In genomic region chr11:120832962-120833361, GRCm38 (mm10) we compare ENCODE assay signal across 7 mouse cellular contexts. TPM values are rescaled to one million over a fixed set of nuclear protein-coding genes. Genes with fewer than 3 reads are reported as not detected.
DNase-seq lines count a peak whose midpoint lies in the region; ATAC-seq and TF ChIP-seq lines count a peak whose summit lies in the region.
"Not testable (repeated sequence)": the region's sequence is repeated elsewhere in the genome, so short reads cannot be mapped to it uniquely, and the experiment has no call there.

No protein-coding gene starts in this region.

- not testable (repeated sequence) for ATAC-seq in embryonic facial prominence, embryonic 12.5 days (ENCODE audit: insufficient number of reproducible peaks, insufficient read depth, low FRiP score, low TSS enrichment); forebrain, embryonic 15.5 days (replicated peaks); hindbrain, embryonic 14.5 days (ENCODE audit: low FRiP score); intestine, postnatal 0 days; midbrain, postnatal 0 days (ENCODE audit: low FRiP score)
- peak; percentile 33; the same call in 1 of the 2 replicates for ATAC-seq in liver, embryonic 16.5 days (ENCODE audit: low read depth)

- DNase-seq in hindbrain, embryonic 14.5 days (ENCODE audit: low spot score); midbrain, embryonic 10.5 days (ENCODE audit: low spot score); midbrain, postnatal 0 days (ENCODE audit: low spot score): not testable (repeated sequence)

- H3K4me3 ChIP-seq in embryonic facial prominence, embryonic 12.5 days; forebrain, embryonic 15.5 days; hindbrain, embryonic 14.5 days (replicated peaks; ENCODE audit: low read length); intestine, postnatal 0 days (ENCODE audit: low read depth, low read length); liver, embryonic 16.5 days (ENCODE audit: low read depth, low read length); midbrain, embryonic 10.5 days; midbrain, postnatal 0 days (ENCODE audit: low read depth, low read length): not testable (repeated sequence)

- not testable (repeated sequence) for H3K9ac ChIP-seq in embryonic facial prominence, embryonic 12.5 days; forebrain, embryonic 15.5 days (replicated peaks); hindbrain, embryonic 14.5 days; intestine, postnatal 0 days (ENCODE audit: low read depth, low read length); liver, embryonic 16.5 days (ENCODE audit: low read depth, low read length); midbrain, postnatal 0 days (replicated peaks; ENCODE audit: low read length, poor library complexity, severe bottlenecking)

- H3K36me3 ChIP-seq in embryonic facial prominence, embryonic 12.5 days, result peaks cover 12% of the 10 kb centered on the region; the same call in 1 of the 2 replicates
- not testable (repeated sequence) for H3K36me3 ChIP-seq in forebrain, embryonic 15.5 days; hindbrain, embryonic 14.5 days (replicated peaks; ENCODE audit: control insufficient read depth, insufficient read depth); intestine, postnatal 0 days (ENCODE audit: control insufficient read depth, insufficient read depth); liver, embryonic 16.5 days (ENCODE audit: control insufficient read depth, insufficient read depth); midbrain, embryonic 10.5 days; midbrain, postnatal 0 days (ENCODE audit: insufficient read depth, low read length)

- WGBS in embryonic facial prominence, embryonic 12.5 days, result 91% methylated on average over 5 of the region's 5 CpGs
- 86% methylated on average over 5 of the region's 5 CpGs for WGBS in forebrain, embryonic 15.5 days
- WGBS in hindbrain, embryonic 14.5 days, result 93% methylated on average over 5 of the region's 5 CpGs
- 78% methylated on average over 5 of the region's 5 CpGs for WGBS in intestine, postnatal 0 days
- WGBS in liver, embryonic 16.5 days (ENCODE audit: insufficient replicate concordance), result 50% methylated on average over 5 of the region's 5 CpGs
- 93% methylated on average over 5 of the region's 5 CpGs for WGBS in midbrain, embryonic 10.5 days
- WGBS in midbrain, postnatal 0 days, result 92% methylated on average over 5 of the region's 5 CpGs

- H3K27me3 ChIP-seq in embryonic facial prominence, embryonic 12.5 days; forebrain, embryonic 15.5 days; hindbrain, embryonic 14.5 days (ENCODE audit: control insufficient read depth, insufficient read depth, low read length); intestine, postnatal 0 days (replicated peaks; ENCODE audit: control insufficient read depth, insufficient read depth, low read length); liver, embryonic 16.5 days (ENCODE audit: control insufficient read depth, insufficient read depth, low read depth, low read length); midbrain, embryonic 10.5 days (ENCODE audit: low read depth, poor library complexity, severe bottlenecking); midbrain, postnatal 0 days (ENCODE audit: insufficient read depth, low read length): not testable (repeated sequence)

- H3K4me2 ChIP-seq in embryonic facial prominence, embryonic 12.5 days (replicated peaks); forebrain, embryonic 15.5 days (replicated peaks); hindbrain, embryonic 14.5 days (replicated peaks); intestine, postnatal 0 days (replicated peaks; ENCODE audit: low read depth); liver, embryonic 16.5 days (ENCODE audit: low read depth, low read length); midbrain, postnatal 0 days (ENCODE audit: low read depth, low read length, poor library complexity, severe bottlenecking): not testable (repeated sequence)

- TF ChIP-seq CTCF in intestine, postnatal 0 days (IDR thresholded peaks at IDR 0.05; ENCODE audit: low read depth); midbrain, postnatal 0 days (IDR thresholded peaks at IDR 0.05): not testable (repeated sequence)

- H3K4me1 ChIP-seq in embryonic facial prominence, embryonic 12.5 days; hindbrain, embryonic 14.5 days (replicated peaks; ENCODE audit: control insufficient read depth, insufficient read depth, low read length); intestine, postnatal 0 days (replicated peaks; ENCODE audit: control insufficient read depth, insufficient read depth, low read length); midbrain, postnatal 0 days (ENCODE audit: insufficient read depth, low read length): not testable (repeated sequence)
- peaks cover 13% of the 10 kb centered on the region for H3K4me1 ChIP-seq in forebrain, embryonic 15.5 days
- H3K4me1 ChIP-seq in liver, embryonic 16.5 days (ENCODE audit: control insufficient read depth, low read depth, low read length), result peaks cover 11% of the 10 kb centered on the region
- peaks cover 33% of the 10 kb centered on the region for H3K4me1 ChIP-seq in midbrain, embryonic 10.5 days

- H3K9me3 ChIP-seq in embryonic facial prominence, embryonic 12.5 days; forebrain, embryonic 15.5 days; hindbrain, embryonic 14.5 days (ENCODE audit: control insufficient read depth, low read length); intestine, postnatal 0 days (ENCODE audit: control insufficient read depth); liver, embryonic 16.5 days (replicated peaks; ENCODE audit: control insufficient read depth, low read length); midbrain, embryonic 10.5 days (replicated peaks); midbrain, postnatal 0 days (ENCODE audit: low read length): not testable (repeated sequence)

- 0 out of 2 replicates have a peak overlapping the region, but pooled peaks have one; percentile 30 for H3K27ac ChIP-seq in embryonic facial prominence, embryonic 12.5 days
- H3K27ac ChIP-seq in forebrain, embryonic 15.5 days (replicated peaks), result peak overlapping the region; percentile 71
- peak overlapping the region; percentile 58; the same call in 1 of the 2 replicates for H3K27ac ChIP-seq in hindbrain, embryonic 14.5 days
- H3K27ac ChIP-seq in intestine, postnatal 0 days (ENCODE audit: low read depth, low read length), result peak overlapping the region; percentile 29; the same call in 1 of the 2 replicates
- not testable (repeated sequence) for H3K27ac ChIP-seq in liver, embryonic 16.5 days (ENCODE audit: low read length)
- peak overlapping the region; percentile 82 for H3K27ac ChIP-seq in midbrain, embryonic 10.5 days (replicated peaks)
- 0 out of 2 replicates have a peak overlapping the region, but pooled peaks have one; percentile 67 for H3K27ac ChIP-seq in midbrain, postnatal 0 days (ENCODE audit: low read depth, low read length)

RNA-seq across cellular contexts. Expression of gene Fasn, which starts 8.6 kb away (rescaled TPM):
- 74.2 and 77.0 TPM in 2 replicates for polyA plus RNA-seq in embryonic facial prominence, embryonic 12.5 days (2016; fragmentation: Nextera tagmentation; extraction: Ambion mirVana)
- 78.3 and 80.6 TPM in 2 replicates for polyA plus RNA-seq in forebrain, embryonic 15.5 days (2015; fragmentation: Nextera tagmentation; extraction: Ambion mirVana)
- 119 and 135 TPM in 2 replicates for polyA plus RNA-seq in hindbrain, embryonic 14.5 days (2014; fragmentation: Nextera tagmentation; extraction: Ambion mirVana)
- polyA plus RNA-seq in intestine, postnatal 0 days (2015; fragmentation: Nextera tagmentation; extraction: Ambion mirVana), result 10.1 and 11.3 TPM in 2 replicates
- 20.3 and 24.2 TPM in 2 replicates for polyA plus RNA-seq in liver, embryonic 16.5 days (2015; fragmentation: Nextera tagmentation; extraction: Ambion mirVana)
- polyA plus RNA-seq in midbrain, embryonic 10.5 days (2016; fragmentation: Nextera tagmentation; extraction: Ambion mirVana), result 118 and 131 TPM in 2 replicates
- 469 and 488 TPM in 2 replicates for total RNA-seq in midbrain, postnatal 0 days (2014; rRNA removed)
- 76.0 and 85.4 TPM in 2 replicates for polyA plus RNA-seq in midbrain, postnatal 0 days (2015; fragmentation: Nextera tagmentation; extraction: Ambion mirVana)

RNA-seq across cellular contexts. Expression of gene Dus1l, which starts 36.8 kb away (rescaled TPM):
- 66.1 and 70.5 TPM in 2 replicates for polyA plus RNA-seq in embryonic facial prominence, embryonic 12.5 days (2016; fragmentation: Nextera tagmentation; extraction: Ambion mirVana)
- 50.0 and 50.1 TPM in 2 replicates for polyA plus RNA-seq in forebrain, embryonic 15.5 days (2015; fragmentation: Nextera tagmentation; extraction: Ambion mirVana)
- 43.8 and 43.9 TPM in 2 replicates for polyA plus RNA-seq in hindbrain, embryonic 14.5 days (2014; fragmentation: Nextera tagmentation; extraction: Ambion mirVana)
- polyA plus RNA-seq in intestine, postnatal 0 days (2015; fragmentation: Nextera tagmentation; extraction: Ambion mirVana), result 45.5 and 48.5 TPM in 2 replicates
- 51.4 and 51.6 TPM in 2 replicates for polyA plus RNA-seq in liver, embryonic 16.5 days (2015; fragmentation: Nextera tagmentation; extraction: Ambion mirVana)
- 94.4 and 99.2 TPM in 2 replicates for polyA plus RNA-seq in midbrain, embryonic 10.5 days (2016; fragmentation: Nextera tagmentation; extraction: Ambion mirVana)
- total RNA-seq in midbrain, postnatal 0 days (2014; rRNA removed), result 46.4 and 52.3 TPM in 2 replicates
- 38.4 and 41.6 TPM in 2 replicates for polyA plus RNA-seq in midbrain, postnatal 0 days (2015; fragmentation: Nextera tagmentation; extraction: Ambion mirVana)

RNA-seq across cellular contexts. Expression of gene Gps1, which starts 48.9 kb away (rescaled TPM):
- 243 and 245 TPM in 2 replicates for polyA plus RNA-seq in embryonic facial prominence, embryonic 12.5 days (2016; fragmentation: Nextera tagmentation; extraction: Ambion mirVana)
- polyA plus RNA-seq in forebrain, embryonic 15.5 days (2015; fragmentation: Nextera tagmentation; extraction: Ambion mirVana), result 276 and 287 TPM in 2 replicates
- 288 and 307 TPM in 2 replicates for polyA plus RNA-seq in hindbrain, embryonic 14.5 days (2014; fragmentation: Nextera tagmentation; extraction: Ambion mirVana)
- polyA plus RNA-seq in intestine, postnatal 0 days (2015; fragmentation: Nextera tagmentation; extraction: Ambion mirVana), result 70.9 and 74.8 TPM in 2 replicates
- 61.6 and 64.7 TPM in 2 replicates for polyA plus RNA-seq in liver, embryonic 16.5 days (2015; fragmentation: Nextera tagmentation; extraction: Ambion mirVana)
- 287 TPM in 2 replicates for polyA plus RNA-seq in midbrain, embryonic 10.5 days (2016; fragmentation: Nextera tagmentation; extraction: Ambion mirVana)
- 252 and 262 TPM in 2 replicates for total RNA-seq in midbrain, postnatal 0 days (2014; rRNA removed)
- 233 and 253 TPM in 2 replicates for polyA plus RNA-seq in midbrain, postnatal 0 days (2015; fragmentation: Nextera tagmentation; extraction: Ambion mirVana)

RNA-seq across cellular contexts. Expression of gene Rfng, which starts 49.0 kb away (rescaled TPM):
- polyA plus RNA-seq in embryonic facial prominence, embryonic 12.5 days (2016; fragmentation: Nextera tagmentation; extraction: Ambion mirVana), result 47.0 and 47.2 TPM in 2 replicates
- polyA plus RNA-seq in forebrain, embryonic 15.5 days (2015; fragmentation: Nextera tagmentation; extraction: Ambion mirVana), result 88.5 and 94.5 TPM in 2 replicates
- 86.1 and 87.0 TPM in 2 replicates for polyA plus RNA-seq in hindbrain, embryonic 14.5 days (2014; fragmentation: Nextera tagmentation; extraction: Ambion mirVana)
- 22.8 and 23.7 TPM in 2 replicates for polyA plus RNA-seq in intestine, postnatal 0 days (2015; fragmentation: Nextera tagmentation; extraction: Ambion mirVana)
- 8.6 and 11.5 TPM in 2 replicates for polyA plus RNA-seq in liver, embryonic 16.5 days (2015; fragmentation: Nextera tagmentation; extraction: Ambion mirVana)
- 43.4 and 55.9 TPM in 2 replicates for polyA plus RNA-seq in midbrain, embryonic 10.5 days (2016; fragmentation: Nextera tagmentation; extraction: Ambion mirVana)
- total RNA-seq in midbrain, postnatal 0 days (2014; rRNA removed), result 86.5 and 106 TPM in 2 replicates
- 130 and 138 TPM in 2 replicates for polyA plus RNA-seq in midbrain, postnatal 0 days (2015; fragmentation: Nextera tagmentation; extraction: Ambion mirVana)
